Mouse (Mus musculus) liver, embryonic 14.5 days (tissue): ENCODE measurements around the gene Thap8. TPM values are rescaled to one million over a fixed set of nuclear protein-coding genes. Genes with fewer than 3 reads are reported as not detected.

Source experiments
- ATAC-seq: fragments of 200-750 bp; cut with Nextera tagmentation; 2 replicates; pipeline ENCODE4 v1.8.0; 2017; ENCODE audit warnings: moderate number of reproducible peaks, mild to moderate bottlenecking, moderate library complexity; ENCODE audit not compliant: insufficient read depth
- DNase-seq, 3 experiments: peaks; one replicate each; pipeline ENCODE4 v3.0.0-alpha.2; 2012 to 2013; ENCODE audit warnings: low read depth in 3 of 3, low spot score in 3 of 3
- H3K27ac ChIP-seq: fragments of 300-500 bp; sonication (generic); 2 replicates; pipeline ENCODE4 v1.5.1; 2014; ENCODE audit warnings: moderate library complexity, mild to moderate bottlenecking, control low read depth, inconsistent platforms
- H3K27me3 ChIP-seq: fragments of 300-500 bp; sonication (generic); 2 replicates; pipeline ENCODE4 v1.6.1; 2014; ENCODE audit warnings: mild to moderate bottlenecking, low read length, moderate library complexity; ENCODE audit not compliant: control insufficient read depth, insufficient read depth
- H3K36me3 ChIP-seq: fragments of 300-500 bp; sonication (generic); replicated peaks from 2 replicates; pipeline ENCODE4 v1.6.1; 2014; ENCODE audit warnings: low read depth; ENCODE audit not compliant: control insufficient read depth, insufficient read depth
- H3K4me1 ChIP-seq, 2 experiments: fragments of 200-500 bp in 1 of 2; fragments of 300-500 bp in 1 of 2; sonication (generic) in 1 of 2; replicated peaks; 2 replicates each; pipeline ENCODE4 v1.6.1; 2012 to 2014; ENCODE audit warnings: antibody characterized with exemption in 1 of 2, inconsistent platforms in 1 of 2, low read length in 1 of 2; ENCODE audit not compliant: control insufficient read depth in 2 of 2, insufficient read depth in 2 of 2
- H3K4me2 ChIP-seq: fragments of 300-500 bp; sonication (generic); 2 replicates; pipeline ENCODE4 v1.6.1; 2014; ENCODE audit warnings: low read depth, mild to moderate bottlenecking, control low read depth, moderate library complexity
- H3K4me3 ChIP-seq, 2 experiments: fragments of 200-500 bp in 1 of 2; fragments of 300-500 bp in 1 of 2; sonication (generic) in 1 of 2; 2 replicates each; pipeline ENCODE4 v1.5.1; 2012 to 2014; ENCODE audit warnings: low read depth in 2 of 2, low read length in 2 of 2, mild to moderate bottlenecking in 2 of 2, control low read depth in 1 of 2, inconsistent platforms in 1 of 2, moderate library complexity in 1 of 2; ENCODE audit not compliant: insufficient read depth in 1 of 2
- H3K9ac ChIP-seq: fragments of 300-500 bp; sonication (generic); replicated peaks from 2 replicates; pipeline ENCODE4 v1.6.1; 2014; ENCODE audit warnings: mild to moderate bottlenecking, control low read depth, moderate library complexity
- H3K9me3 ChIP-seq: fragments of 300-500 bp; sonication (generic); 2 replicates; pipeline ENCODE4 v1.6.1; 2016; ENCODE audit warnings: low read length, mixed read lengths; ENCODE audit not compliant: control insufficient read depth
- CTCF ChIP-seq: IDR thresholded peaks from 2 replicates; pipeline ENCODE4 v1.5.1; 2016; ENCODE audit warnings: antibody characterized with exemption, low read depth, control low read depth
- EP300 ChIP-seq: IDR thresholded peaks from 2 replicates; pipeline ENCODE4 v1.6.1; 2016; ENCODE audit warnings: antibody characterized with exemption, low read depth
- WGBS: fragments of 180-500 bp; shearing (Covaris S2); extraction: QIAGEN DNeasy Blood & Tissue Kit; methylation state at CpG from one replicate; pipeline ENCODE4 v1.1.7; 2014; ENCODE audit not compliant: insufficient replicate concordance; 5-methylcytosine and 5-hydroxymethylcytosine counted together
- polyA plus RNA-seq, 2 experiments: library from polyadenylated mRNA; depleted of rRNA in 1 of 2; stranded (reverse) in 1 of 2; unstranded in 1 of 2; fragments of >200 nt; fragmentation: Nextera tagmentation in 1 of 2; extraction: Ambion mirVana in 1 of 2; gene quantifications; 2 replicates each; pipeline versions ENCODE4 v1.2.1 to v1.2.3; 2012 to 2014

Gene Thap8
- polyA plus RNA-seq, 2 experiments = 0.03 TPM; not detected in 1

GRCm38 (mm10) chr7:30315559-30316529 is 36.0 kb downstream of the Thap8 start:
- no peak overlapping the region for H3K4me3 ChIP-seq
- H3K9ac ChIP-seq = no peak overlapping the region
- H3K9me3 ChIP-seq = no peaks in the 10 kb centered on the region
- TF ChIP-seq CTCF (no peak), EP300 (no peak)
- peaks cover under 1 to 4% of the 10 kb centered on the region in 2 experiments; a peak in 3 of 4 replicates for H3K4me1 ChIP-seq
- 47% methylated on average over 13 of the region's 13 CpGs for WGBS
- no peak for DNase-seq
- no peaks in the 10 kb centered on the region for H3K36me3 ChIP-seq
- ATAC-seq = no peak
- peak overlapping the region; percentile 24; the same call in 1 of the 2 replicates for H3K4me2 ChIP-seq
- H3K27me3 ChIP-seq = no peaks in the 10 kb centered on the region
- H3K27ac ChIP-seq = no peak overlapping the region

GRCm38 (mm10) chr7:30318142-30318541 is 38.2 kb downstream of the Thap8 start:
- Histone ChIP-seq H3K36me3 (no peaks in the 10 kb centered on the region), H3K9ac (no peak overlapping the region), H3K4me1 (peaks cover 9 to 15% of the 10 kb centered on the region in 2 experiments; a peak in 3 of 4 replicates), H3K27ac (no peak overlapping the region), H3K9me3 (no peaks in the 10 kb centered on the region), H3K4me3 (no peak overlapping the region), H3K4me2 (no peak overlapping the region), H3K27me3 (no peaks in the 10 kb centered on the region)
- no peak for TF ChIP-seq EP300
- no peak for TF ChIP-seq CTCF
- no peak for ATAC-seq
- WGBS = 70% methylated on average over 3 of the region's 3 CpGs
- DNase-seq = no peak

- peak overlapping the region; percentile 73 for H3K9ac ChIP-seq
- peak overlapping the region; percentile 91 for H3K4me2 ChIP-seq
- 75% methylated on average over 2 of the region's 2 CpGs for WGBS
- DNase-seq (no peak), ATAC-seq (no peak)
- H3K4me1 ChIP-seq = peaks cover 9 to 13% of the 10 kb centered on the region in 2 experiments; a peak in 3 of 4 replicates
- H3K4me3 ChIP-seq = peak overlapping the region in 1 of 2 experiments; percentile 77; a peak in 2 of 4 replicates
- H3K36me3 ChIP-seq = no peaks in the 10 kb centered on the region
- no peaks in the 10 kb centered on the region for H3K27me3 ChIP-seq
- H3K27ac ChIP-seq = no peak overlapping the region
- TF ChIP-seq EP300 (no peak), CTCF (no peak)
- no peaks in the 10 kb centered on the region for H3K9me3 ChIP-seq
Measured at GRCm38 (mm10) chr7:30320946-30321345, 41.1 kb downstream of the Thap8 start.

GRCm38 (mm10) chr7:30321539-30322284 is 41.8 kb downstream of the Thap8 start, which contains the start of gene E130208F15Rik:
TSS of gene E130208F15Rik (plus strand) at chr7:30321740.
- Histone ChIP-seq H3K4me2 (peak within 1 kb of the TSS; percentile 91), H3K27ac (peak within 1 kb of the TSS; percentile 59), H3K27me3 (no peaks in the 10 kb centered on the region), H3K36me3 (no peaks in the 10 kb centered on the region), H3K9ac (peak within 1 kb of the TSS; percentile 73), H3K4me1 (peaks cover 9 to 13% of the 10 kb centered on the region in 2 experiments; a peak in 3 of 4 replicates), H3K9me3 (no peaks in the 10 kb centered on the region), H3K4me3 (peak within 1 kb of the TSS; percentile 73 to 77)
- ATAC-seq (peak; percentile 61), DNase-seq (peak; percentile 71 to 77 (median 76))
- TF ChIP-seq EP300 (no peak), CTCF (no peak)
- under 1% methylated on average over 63 of the region's 63 CpGs for WGBS
